Mouse (Mus musculus) cerebellum, adult 2 months (tissue): ENCODE measurements around the gene Khdc4.

Experiments
- CTCF ChIP-seq: fragments of 200-500 bp; IDR thresholded peaks from 2 replicates; pipeline ENCODE4 v1.5.1; 2011; ENCODE audit warnings: low read depth, mild to moderate bottlenecking, control low read depth, low read length, moderate library complexity, borderline replicate concordance; ENCODE audit not compliant: insufficient read depth
- POLR2A ChIP-seq: fragments of 200-500 bp; IDR thresholded peaks from 2 replicates; pipeline ENCODE4 v1.6.1; 2011; ENCODE audit warnings: low read length, control low read depth, borderline replicate concordance; ENCODE audit not compliant: insufficient read depth

- TF ChIP-seq CTCF (no peak), POLR2A (no peak)
Measured at GRCm38 (mm10) chr3:88639239-88639638, 46.4 kb upstream of the Khdc4 start.
